Mouse (Mus musculus) left cerebral cortex, postnatal 4 days (tissue): ENCODE results near the gene Htr1f. TPM values are rescaled to one million over a fixed set of nuclear protein-coding genes. Genes with fewer than 3 reads are reported as not detected.

Experiments
- DNase-seq: peaks from one replicate; pipeline ENCODE4 v3.0.0-alpha.2; 2022
- intact Hi-C: fragments of 180-260 bp; cut with DNase I; formaldehyde crosslinking; loops from one replicate; pipeline ENCODE4 v1.15.1; 2025
- total RNA-seq, 2 experiments: library from RNA; stranded (reverse); gene quantifications; 2 replicates each; pipeline ENCODE4 v1.2.3; 2021

The Htr1f gene
- total RNA-seq, 2 experiments from 2014 or later, result 3.4 to 3.9 TPM

DNA sequence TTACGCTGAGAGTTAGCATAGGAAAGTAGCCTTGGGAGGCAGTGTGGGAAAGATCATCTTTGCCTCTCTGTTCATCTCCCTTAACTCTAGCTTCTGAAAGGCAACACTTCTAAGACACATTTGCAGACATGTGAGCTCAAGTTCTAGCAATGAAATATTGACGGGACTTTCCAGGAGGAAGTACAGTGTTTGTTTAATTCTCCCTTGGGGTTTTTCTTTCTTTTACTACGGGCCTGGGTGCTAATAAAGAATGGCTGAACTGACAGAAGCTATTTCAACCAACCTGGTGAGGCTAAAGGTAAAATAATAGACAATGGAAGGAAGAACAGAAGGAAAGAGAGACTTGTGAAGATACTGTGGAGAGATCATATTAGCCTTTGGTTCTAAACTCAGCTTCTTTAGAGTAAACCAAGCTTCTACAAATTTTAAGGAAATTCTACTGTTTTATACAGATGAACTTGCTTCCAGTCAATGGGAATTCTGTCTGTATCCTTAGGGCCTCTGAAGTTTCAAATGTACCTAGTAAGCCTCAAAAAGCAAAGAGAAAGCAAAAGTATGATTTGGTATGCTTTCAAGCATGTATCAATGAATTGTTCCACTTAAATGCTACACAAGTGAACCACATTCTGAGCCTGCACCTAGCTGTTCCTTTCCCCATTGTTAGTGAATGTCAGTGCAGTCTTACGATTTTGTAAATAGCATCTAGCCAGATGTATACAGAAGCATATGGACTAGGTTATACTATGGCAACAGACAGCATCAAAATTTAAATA is 131.9 kb downstream of the Htr1f start:
- no peak for DNase-seq
- intact Hi-C loops, result no loop called here

DNA sequence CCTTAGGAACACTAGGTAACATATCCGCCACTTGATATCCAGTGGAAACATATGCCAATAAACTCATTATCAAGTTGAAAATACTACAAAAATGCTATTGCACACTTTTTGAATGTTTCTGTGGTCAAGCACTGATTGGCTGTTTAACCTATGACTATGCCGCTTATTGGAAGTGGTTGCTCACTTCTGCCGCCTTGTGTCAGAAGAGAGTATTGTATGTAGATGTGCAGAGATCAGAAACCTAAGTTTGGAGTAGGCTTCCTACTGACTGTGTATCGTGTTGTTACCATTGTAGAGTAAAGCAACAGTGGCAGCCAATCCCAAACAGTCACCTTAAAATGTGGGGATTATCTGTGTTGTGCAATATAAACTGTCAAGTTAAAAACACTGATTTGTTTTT is 144.0 kb downstream of the Htr1f start:
- intact Hi-C loops, result no loop called here

DNA sequence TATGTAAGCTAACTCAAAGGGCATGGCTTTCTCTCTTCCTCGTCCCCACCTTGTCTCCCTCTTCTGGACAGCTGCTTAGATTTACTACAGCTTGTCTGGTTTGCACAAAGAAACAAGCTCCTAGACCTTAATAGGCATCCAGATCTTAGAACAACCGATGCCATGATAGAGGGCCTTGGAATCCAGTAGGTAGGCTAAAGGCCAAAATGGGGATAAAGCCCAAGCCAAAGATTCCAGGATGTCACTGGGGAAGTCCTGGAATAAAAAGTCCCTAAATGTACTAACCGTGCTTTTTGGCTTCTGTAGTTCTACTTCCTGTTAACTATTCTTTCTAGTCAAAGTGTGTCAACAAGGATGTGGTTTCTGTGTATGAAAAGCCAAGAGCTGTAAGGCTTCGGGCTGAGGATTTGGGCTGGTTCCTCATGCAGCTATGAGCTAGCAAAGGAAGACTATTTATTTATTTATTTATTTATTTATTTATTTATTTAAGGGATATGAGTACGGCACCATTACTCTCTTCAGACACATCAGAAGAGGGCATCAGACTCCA is 163.9 kb downstream of the Htr1f start:
- intact Hi-C loops, result no loop called here
- no peak for DNase-seq

More for the DNA sequence above, 144.0 kb downstream of the Htr1f start:
- DNase-seq, result no peak

DNA sequence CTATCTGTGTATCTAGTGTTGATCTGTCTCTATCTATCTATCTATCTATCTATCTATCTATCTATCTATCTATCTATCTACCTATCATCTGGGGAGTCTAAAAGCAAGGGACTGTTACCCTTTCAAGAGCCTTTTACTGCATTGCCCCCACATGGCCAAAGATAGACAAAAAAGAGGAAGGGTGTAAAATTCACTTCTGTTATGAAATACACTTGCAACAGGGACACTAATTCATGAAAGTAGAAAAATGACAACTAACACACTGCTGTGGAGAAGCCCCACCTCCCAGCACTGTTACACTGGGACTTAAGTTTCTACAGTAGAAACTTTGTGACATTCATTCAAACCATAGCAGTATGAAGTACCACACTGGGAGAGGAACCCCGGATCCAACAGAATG is 170.9 kb downstream of the Htr1f start:
- intact Hi-C loops, result no loop called here

DNA sequence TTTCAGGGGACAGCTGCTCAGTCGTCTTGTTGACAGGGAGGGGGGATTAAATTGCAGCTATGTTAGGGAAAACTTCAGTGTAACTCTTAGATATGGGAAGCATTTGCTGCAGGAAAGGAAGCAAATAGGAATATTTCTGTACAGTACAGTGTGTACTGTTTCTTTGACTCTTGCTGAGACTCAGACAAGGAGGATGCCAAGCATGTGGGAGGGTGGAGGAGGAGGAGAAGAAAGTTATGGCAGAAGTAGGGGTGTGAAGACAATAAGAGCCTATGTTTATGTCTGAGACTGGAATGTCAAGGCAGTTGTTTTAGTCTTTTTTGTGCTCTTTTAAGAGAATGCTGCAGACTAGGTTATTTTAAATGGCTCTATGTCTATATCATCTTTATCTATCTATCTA is 171.6 kb downstream of the Htr1f start:
- no peak for DNase-seq

More for the DNA sequence above, 170.9 kb downstream of the Htr1f start:
- DNase-seq, result no peak

DNA sequence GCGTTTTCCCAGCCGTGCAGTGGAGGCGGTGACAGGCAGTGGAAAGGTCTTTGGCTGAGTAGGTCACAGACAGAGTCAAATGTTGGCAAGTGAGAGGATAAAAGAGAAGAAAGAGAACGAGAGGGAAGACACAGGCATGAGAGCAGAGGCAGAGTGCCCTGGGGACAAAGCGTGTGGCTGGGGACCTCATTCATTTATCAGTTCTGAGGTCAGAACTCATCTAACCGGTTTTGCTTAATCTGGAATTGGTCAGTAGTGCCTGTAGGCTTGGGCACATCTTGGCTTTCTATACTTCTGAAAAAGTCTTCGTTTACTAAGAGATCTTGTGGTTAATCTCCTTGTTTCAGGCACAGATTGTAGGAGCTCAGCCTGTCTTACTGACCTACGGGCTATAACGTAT is 182.2 kb downstream of the Htr1f start:
- DNase-seq, result no peak
- intact Hi-C loops, result no loop called here

More for the DNA sequence above, 171.6 kb downstream of the Htr1f start:
- intact Hi-C loops, result no loop called here

DNA sequence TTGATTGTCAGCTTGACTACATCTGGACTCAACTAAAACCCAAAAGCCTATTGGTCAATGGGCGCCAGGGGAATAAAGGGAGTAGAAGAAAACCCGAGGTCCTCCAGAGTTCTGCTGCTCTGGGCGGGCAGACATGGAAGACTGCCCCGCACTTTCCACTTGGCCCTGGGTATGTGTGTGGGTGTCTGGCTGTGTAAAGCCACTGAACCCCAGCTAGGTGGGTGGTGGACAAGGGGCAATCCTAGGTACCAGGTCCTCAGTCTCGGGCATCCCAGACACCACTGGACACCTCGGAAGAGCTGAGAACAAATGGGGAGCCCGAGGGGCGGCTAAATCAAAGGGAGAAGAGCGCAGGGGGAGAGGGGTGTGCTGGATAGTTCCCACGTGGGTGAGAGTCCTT is 196.9 kb downstream of the Htr1f start:
- intact Hi-C loops, result loop anchor here (5.0 kb wide), 2 partner anchors 564 to 589 kb away; no protein-coding TSS in a partner anchor

DNA sequence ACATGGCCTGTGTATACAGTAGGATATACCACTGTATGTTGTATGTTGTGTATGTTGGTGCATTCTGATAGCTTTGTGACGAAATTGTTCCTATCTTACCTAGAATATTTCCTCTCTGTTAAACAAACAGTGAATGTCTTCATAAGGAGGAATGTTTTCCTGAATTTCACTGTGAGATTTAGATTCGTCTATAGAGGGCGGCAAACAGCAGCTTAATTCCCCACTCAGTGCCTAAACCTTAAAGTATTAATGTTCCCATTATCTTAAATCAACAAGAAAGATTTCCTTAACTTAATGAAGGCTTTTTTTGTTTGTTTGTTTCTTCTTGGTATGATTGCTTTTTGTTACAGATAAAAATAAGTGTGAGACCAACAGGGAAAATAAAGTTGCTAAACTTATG is 198.5 kb downstream of the Htr1f start:
- no peak for DNase-seq
- intact Hi-C loops, result loop anchor here (5.0 kb wide), 2 partner anchors 565 to 590 kb away; no protein-coding TSS in a partner anchor

More for the DNA sequence above, 196.9 kb downstream of the Htr1f start:
- DNase-seq, result no peak

DNA sequence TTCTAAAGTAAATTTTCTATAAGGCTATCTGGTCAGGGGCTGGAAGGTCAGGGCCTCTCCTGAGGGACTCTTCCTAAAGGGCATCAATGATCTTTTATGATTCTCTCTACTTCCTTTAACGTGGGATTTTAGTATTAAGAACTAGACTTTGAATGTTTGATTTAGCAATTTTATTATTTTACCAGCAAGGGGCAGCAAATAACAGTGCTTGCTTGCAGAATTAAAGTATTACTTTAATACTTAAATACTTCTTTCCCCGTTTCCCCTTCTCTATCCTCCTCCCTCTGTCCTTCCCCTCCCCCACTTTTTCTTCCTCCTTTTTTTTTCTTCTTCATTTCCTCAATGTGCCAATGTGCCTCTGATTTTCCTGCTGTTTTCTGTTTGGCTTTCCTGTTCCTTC is 202.3 kb downstream of the Htr1f start:
- no peak for DNase-seq
- intact Hi-C loops, result no loop called here

DNA sequence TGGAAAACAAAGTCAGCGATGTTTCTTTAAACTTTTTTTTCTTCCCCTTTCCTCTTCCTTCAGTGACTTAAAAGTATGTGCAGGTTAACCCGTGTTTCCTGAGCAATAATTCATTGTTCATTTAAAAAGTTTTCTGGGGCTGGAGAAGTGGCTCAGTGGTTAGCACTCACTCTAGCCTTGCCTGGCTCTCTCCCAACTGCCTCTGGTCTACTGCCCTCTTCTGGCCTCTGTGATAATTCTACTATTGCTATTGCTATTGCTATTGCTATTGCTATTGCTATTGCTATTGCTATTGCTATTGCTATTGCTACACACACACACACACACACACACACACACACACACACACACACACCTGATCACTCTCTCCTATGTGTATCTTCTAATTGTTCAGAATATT is 206.6 kb downstream of the Htr1f start:
- intact Hi-C loops, result no loop called here
- DNase-seq, result no peak

DNA sequence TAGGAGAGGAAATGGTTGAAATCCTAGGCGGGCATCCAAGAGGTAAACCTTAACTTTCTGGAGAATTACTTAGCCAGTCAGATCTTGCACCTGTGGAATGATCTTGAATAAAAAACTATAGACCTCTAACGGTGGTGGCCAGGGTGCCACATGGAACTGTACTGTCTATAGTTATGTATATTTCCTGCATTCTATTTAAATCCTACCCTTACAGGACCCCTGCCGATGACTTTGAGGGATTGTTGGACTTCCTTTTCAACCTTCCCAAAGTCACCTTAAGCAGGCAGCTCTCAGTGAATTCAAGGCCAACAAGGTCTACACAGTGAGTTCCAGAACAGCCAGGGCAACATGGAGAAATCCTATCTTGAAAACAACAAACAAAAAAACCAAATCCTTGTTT is 216.2 kb downstream of the Htr1f start:
- intact Hi-C loops, result no loop called here
- DNase-seq, result no peak

DNA sequence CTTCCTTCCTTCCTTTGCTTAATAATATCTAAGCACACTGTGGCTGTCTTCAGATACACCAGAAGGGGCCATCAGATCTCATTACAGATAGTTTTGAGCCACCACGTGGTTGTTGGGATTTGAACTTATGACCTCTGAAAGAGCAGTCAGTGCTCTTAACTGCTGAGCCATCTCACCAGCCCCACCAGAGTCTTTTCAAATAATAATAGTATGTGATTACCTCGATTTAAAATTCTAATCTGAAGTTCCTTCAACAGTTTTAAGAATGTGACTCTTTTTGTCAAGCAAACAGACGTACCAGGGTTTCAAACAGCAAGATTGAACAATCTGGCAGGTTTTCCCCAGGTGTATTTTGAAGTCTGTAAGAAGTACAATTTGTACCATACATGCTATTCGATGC is 220.1 kb downstream of the Htr1f start:
- intact Hi-C loops, result no loop called here
- DNase-seq, result no peak

DNA sequence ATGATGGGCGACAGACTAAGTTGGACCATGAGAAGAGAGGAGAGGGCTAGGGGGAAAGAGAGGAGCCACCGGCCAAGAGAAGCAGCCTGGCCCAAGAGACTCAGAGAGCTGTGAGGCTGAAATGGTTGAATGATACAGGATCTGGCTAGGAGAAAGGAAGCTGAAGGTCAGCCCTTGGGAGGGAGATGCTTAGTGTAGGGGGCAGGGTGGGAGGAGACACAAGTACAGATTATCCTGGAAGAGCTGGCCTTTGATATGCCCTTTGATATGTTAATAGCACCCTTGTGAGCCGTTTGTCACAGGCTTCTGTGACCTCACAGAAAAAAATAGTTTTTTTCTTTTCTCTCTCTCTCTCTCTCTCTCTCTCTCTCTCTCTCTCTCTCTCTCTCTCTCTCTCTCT is 220.5 kb downstream of the Htr1f start:
- no peak for DNase-seq
- intact Hi-C loops, result no loop called here

DNA sequence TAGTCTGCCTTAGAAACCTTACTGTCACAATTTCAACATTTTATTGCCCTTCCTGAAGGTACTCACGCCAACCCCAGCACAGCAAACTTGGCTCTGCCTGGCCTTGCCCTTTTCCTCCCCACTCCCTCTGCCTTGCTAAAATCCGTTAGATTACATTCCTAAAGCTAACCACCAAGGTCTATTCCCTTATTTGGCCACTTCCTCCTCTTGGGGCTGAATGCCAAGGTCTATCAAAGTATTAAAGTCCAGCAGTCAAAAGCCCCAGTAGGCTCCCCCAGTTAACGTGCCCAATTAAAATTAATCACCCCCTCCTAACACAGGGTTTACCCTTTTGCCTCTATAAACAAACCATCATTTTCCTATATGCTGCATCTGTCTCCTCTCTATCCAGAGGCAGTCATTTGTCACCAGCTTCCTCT is 221.2 kb downstream of the Htr1f start:
- no peak for DNase-seq
- intact Hi-C loops, result no loop called here

DNA sequence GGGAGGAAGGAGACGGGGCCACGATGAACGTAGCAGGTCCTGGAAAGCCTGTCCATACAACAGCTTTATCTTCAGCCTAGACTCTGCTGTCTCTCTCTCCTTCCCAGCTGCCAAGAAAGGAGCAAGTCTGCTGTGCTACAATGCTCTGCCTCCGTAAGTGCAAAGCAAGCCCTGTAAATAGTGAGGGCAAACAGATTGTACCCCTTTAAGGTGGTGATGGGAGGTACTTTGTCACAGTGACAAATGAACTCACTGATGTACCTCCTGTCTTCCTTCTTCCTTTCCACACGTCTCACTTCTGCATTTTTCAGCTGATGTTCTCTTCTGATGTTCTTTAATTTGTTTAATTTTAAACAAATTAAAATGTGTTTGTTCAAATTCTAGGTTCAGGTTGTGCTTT is 221.8 kb downstream of the Htr1f start:
- intact Hi-C loops, result no loop called here
- no peak for DNase-seq

DNA sequence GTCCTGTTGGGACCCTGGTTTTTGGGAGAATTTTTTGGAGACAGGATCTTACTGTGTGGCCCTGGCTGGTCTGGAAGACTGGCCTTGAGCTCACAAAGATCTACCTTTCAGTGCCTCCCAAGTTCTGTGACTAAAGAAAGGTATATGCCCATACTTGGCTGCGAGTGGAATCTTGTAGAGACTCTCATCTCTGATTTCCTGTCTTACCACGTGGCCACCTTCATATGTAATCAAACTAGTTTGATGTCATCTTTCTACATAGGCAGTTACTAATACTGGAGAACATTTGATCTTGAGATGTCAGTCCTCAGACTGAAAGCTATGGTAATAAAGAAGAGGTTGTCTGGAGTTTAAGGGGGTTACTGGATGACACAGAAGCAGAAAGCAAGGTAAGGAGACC is 224.2 kb downstream of the Htr1f start:
- intact Hi-C loops, result no loop called here
- DNase-seq, result no peak

DNA sequence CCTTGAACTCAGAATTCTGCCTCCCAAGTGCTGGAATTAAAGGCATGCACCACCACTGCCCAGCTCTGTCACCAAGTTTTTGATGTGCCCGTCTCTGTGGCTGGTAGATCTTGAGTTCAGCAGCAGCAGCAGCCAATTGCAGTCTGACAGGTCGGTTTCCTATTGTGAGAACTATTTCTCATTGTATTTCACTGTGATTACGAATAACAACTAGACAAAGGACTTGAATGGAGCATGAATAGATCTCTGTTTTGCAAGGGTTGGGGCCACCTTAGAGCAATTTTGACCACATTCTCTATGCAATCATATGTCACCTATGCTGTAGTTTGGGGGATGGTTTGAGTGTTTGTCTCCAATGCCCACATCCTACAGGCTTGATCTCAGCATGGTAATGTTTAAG is 224.7 kb downstream of the Htr1f start:
- DNase-seq, result no peak
- intact Hi-C loops, result no loop called here

DNA sequence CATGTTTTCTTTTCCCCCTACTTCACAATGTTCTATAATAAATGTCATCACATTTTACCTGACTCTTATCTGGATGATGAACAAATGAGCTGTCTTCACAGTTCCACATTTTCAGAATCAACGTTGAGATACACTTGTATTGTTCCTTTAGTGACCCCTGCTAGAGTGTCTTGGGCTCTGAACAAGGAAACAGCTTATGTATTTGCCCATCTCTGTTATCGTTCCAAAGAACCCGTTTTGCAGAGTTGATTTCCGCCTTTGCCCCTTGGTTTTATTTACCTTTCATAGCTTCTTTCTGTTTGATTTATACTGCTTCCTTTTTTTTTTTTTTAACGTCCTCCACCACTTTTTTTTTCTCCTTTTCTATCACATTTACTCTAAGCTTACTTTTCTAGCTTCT is 225.9 kb downstream of the Htr1f start:
- intact Hi-C loops, result no loop called here
- DNase-seq, result no peak

DNA sequence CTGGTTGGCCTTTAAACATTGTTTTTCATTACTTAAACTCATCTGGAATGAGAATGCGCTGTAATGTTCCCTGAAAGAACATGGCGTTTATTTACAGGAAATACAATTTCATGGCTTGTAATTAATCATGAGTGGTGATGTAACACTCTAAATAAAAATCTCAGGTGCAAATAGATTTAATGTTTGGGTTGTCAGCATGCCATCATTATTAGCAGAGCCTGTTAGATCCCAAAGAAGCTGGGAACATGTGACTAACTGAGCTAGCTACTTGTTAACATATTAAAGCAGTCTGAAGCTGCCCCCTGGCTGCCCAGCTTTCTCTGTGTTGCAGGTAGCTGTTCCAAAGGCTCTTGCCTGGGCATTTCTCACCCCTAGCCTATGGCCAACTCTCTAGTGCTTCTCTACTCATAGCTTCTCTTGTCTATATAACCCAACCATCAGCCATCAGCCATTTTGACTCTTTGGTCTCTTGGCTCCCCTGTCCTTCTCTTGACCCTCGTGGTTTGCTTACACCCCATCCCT is 227.0 kb downstream of the Htr1f start:
- DNase-seq, result no peak
- intact Hi-C loops, result no loop called here

DNA sequence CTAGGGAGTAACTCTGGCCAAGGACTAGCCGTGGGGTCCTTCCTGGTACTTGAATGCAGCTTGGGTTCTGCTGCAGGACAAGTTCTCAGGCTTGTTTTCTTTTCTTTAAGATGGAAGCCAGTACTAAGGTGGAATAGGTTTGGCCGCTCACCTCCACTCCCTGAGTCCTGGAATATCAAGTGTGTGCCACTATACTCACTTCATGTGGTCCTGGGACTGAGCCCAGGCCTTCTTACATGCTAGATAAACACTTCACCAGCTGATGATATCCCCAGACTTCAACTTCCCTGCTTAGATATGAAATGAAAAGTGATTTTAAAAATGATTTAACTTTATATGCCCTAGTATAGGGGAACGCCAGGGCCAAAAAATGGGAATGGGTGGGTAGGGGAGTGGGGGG is 228.3 kb downstream of the Htr1f start:
- intact Hi-C loops, result no loop called here
- DNase-seq, result no peak

DNA sequence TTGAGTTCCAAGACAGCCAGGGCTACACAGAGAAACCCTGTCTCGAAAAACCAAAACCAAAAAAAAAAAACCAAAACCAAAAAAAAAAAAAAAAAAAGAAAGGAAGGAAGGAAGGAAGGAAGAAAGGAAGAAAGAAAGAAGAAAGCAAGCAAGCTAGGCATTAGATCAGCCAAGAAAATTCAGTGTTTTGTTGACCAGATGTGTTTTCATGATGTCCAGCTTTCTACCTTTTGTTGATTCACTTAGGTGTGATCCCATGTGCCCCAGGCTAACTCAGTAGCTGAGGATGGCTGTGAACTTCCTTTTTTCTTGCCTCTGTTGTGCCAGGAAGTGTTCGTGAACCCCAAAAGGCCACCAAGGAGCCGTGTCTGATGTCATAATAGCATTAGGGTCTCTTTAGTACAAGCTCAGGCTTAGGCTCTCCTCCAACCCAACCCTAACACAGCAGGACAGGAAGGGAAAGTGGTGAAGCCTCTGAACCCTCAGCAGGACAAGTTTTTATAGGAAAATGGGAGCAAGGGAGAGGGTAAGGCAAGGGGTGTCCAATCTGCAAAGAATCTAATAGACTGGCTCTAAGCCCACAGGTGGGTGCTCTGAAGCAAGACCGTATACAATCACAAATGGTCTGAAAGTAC is 228.9 kb downstream of the Htr1f start:
- no peak for DNase-seq
- intact Hi-C loops, result no loop called here

DNA sequence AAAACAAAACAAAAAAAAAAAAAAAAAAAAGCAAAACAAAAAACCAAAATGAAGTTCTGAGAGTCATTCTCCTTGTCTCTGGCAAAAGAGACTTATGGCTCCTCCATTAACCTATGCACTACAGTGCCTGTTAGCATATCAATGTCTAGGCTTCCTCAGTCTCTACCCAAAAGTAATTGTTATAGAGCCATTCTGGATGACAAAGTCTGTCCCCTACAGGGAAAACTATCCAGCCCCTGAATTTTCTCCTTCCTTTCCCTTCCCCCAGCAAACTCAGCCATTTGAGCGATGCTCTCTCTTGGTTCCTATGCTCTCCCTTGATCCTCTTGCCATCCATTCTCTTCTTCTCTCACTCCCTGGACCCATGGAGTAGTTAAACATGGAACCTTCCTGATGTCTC is 229.8 kb downstream of the Htr1f start:
- intact Hi-C loops, result no loop called here
- no peak for DNase-seq
